Mouse (Mus musculus) kidney, embryonic 14.5 days (tissue): ENCODE results near the gene Adcy1. TPM values are rescaled to one million over a fixed set of nuclear protein-coding genes. Genes with fewer than 3 reads are reported as not detected.
A peak's percentile ranks its signal among the peaks of the same experiment; 100 is the strongest.

Experiments used
- ATAC-seq: fragments of 200-750 bp; cut with Nextera tagmentation; 2 replicates; pipeline ENCODE4 v1.8.0; 2017; ENCODE audit warnings: moderate number of reproducible peaks, mild to moderate bottlenecking, moderate TSS enrichment, moderate library complexity; ENCODE audit not compliant: low FRiP score, low TSS enrichment
- H3K27ac ChIP-seq: fragments of 300-500 bp; sonication (generic); 2 replicates; pipeline ENCODE4 v1.5.1; 2014; ENCODE audit warnings: low read depth, mild to moderate bottlenecking, low read length, moderate library complexity, mixed read lengths
- H3K27me3 ChIP-seq: fragments of 300-500 bp; sonication (generic); 2 replicates; pipeline ENCODE4 v1.6.1; 2014; ENCODE audit warnings: mild to moderate bottlenecking, low read length; ENCODE audit not compliant: control insufficient read depth, insufficient read depth
- H3K36me3 ChIP-seq: fragments of 300-500 bp; sonication (generic); 2 replicates; pipeline ENCODE4 v1.6.1; 2014; ENCODE audit warnings: low read length, mixed read lengths; ENCODE audit not compliant: control insufficient read depth, insufficient read depth
- H3K4me1 ChIP-seq: fragments of 300-500 bp; sonication (generic); 2 replicates; pipeline ENCODE4 v1.6.1; 2014; ENCODE audit warnings: low read length, mixed read lengths; ENCODE audit not compliant: control insufficient read depth, insufficient read depth
- H3K4me2 ChIP-seq: fragments of 300-500 bp; sonication (generic); replicated peaks from 2 replicates; pipeline ENCODE4 v1.6.1; 2014; ENCODE audit warnings: low read depth, mild to moderate bottlenecking, low read length
- H3K4me3 ChIP-seq: fragments of 300-500 bp; sonication (generic); 2 replicates; pipeline ENCODE4 v1.5.1; 2014; ENCODE audit warnings: mild to moderate bottlenecking, low read length
- H3K9ac ChIP-seq: fragments of 300-500 bp; sonication (generic); 2 replicates; pipeline ENCODE4 v1.6.1; 2014; ENCODE audit warnings: low read depth, mild to moderate bottlenecking, low read length, moderate library complexity
- H3K9me3 ChIP-seq: fragments of 300-500 bp; sonication (generic); 2 replicates; pipeline ENCODE4 v1.6.1; 2016; ENCODE audit warnings: low read length; ENCODE audit not compliant: control insufficient read depth
- WGBS: fragments of 180-500 bp; shearing (Covaris S2); extraction: QIAGEN DNeasy Blood & Tissue Kit; methylation state at CpG from one replicate; pipeline ENCODE4 v1.1.7; 2014; 5-methylcytosine and 5-hydroxymethylcytosine counted together
- polyA plus RNA-seq: library from polyadenylated mRNA; unstranded; fragments of >200 nt; fragmentation: Nextera tagmentation; extraction: Ambion mirVana; gene quantifications from 2 replicates; pipeline ENCODE4 v1.2.1, GENCODE M21; 2014

Gene Adcy1
- polyA plus RNA-seq, 1 experiment from 2014 or later: 2.3 TPM

DNA sequence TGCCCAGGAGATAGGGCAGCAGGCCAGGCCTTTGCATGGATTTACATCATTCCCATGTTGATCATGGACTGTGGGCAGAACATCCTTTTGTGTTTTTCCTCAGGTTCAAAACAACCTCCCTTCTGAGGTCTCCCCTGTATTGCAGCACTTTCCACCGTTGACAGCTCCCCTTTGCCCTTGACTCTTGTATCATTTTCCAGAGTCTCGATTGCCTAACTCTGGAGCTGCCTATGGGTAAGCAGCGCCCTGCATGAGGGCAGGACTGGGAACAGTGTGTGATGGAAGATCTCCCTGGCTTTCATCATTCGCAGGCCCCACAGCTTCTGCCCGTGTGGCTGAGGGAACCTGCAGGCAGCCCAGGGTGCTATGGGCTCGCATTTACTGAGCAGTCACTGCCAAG lies 129.4 kb downstream of the Adcy1 start:
- Histone ChIP-seq H3K4me3 (no peak overlapping the region), H3K4me2 (no peak overlapping the region), H3K27ac (no peak overlapping the region), H3K36me3 (no peaks in the 10 kb centered on the region), H3K27me3 (no peaks in the 10 kb centered on the region), H3K9me3 (no peaks in the 10 kb centered on the region), H3K4me1 (peaks cover under 1% of the 10 kb centered on the region; the same call in 1 of the 2 replicates), H3K9ac (no peak overlapping the region)
- ATAC-seq: no peak
- 44% methylated on average over 6 of the region's 6 CpGs for WGBS

DNA sequence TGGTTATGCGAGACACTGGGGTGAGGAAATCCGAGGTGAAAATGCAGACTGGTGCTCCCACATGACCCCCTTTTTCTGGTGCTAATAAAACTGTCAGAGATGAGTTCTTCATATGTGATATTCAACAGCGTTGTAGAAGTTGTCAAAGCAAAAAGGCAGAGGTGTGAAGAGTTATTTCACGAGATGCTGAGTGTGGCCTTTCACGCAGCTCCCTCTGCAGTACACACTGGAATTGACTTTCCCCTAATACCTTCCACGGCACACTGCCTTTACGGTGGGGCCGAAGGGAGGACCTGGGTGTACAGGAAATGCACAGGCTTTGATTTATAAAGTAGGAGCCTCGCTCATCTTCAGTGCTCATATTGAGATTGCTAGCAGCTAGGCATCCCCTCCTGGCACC lies 129.8 kb downstream of the Adcy1 start:
- no peak overlapping the region for H3K4me3 ChIP-seq
- ATAC-seq: no peak
- H3K27ac ChIP-seq: no peak overlapping the region
- no peak overlapping the region for H3K4me2 ChIP-seq
- H3K36me3 ChIP-seq: no peaks in the 10 kb centered on the region
- H3K4me1 ChIP-seq: peaks cover 5% of the 10 kb centered on the region; the same call in 1 of the 2 replicates
- H3K27me3 ChIP-seq: no peaks in the 10 kb centered on the region
- 54% methylated on average over 9 of the region's 9 CpGs for WGBS
- H3K9me3 ChIP-seq: no peaks in the 10 kb centered on the region
- no peak overlapping the region for H3K9ac ChIP-seq

DNA sequence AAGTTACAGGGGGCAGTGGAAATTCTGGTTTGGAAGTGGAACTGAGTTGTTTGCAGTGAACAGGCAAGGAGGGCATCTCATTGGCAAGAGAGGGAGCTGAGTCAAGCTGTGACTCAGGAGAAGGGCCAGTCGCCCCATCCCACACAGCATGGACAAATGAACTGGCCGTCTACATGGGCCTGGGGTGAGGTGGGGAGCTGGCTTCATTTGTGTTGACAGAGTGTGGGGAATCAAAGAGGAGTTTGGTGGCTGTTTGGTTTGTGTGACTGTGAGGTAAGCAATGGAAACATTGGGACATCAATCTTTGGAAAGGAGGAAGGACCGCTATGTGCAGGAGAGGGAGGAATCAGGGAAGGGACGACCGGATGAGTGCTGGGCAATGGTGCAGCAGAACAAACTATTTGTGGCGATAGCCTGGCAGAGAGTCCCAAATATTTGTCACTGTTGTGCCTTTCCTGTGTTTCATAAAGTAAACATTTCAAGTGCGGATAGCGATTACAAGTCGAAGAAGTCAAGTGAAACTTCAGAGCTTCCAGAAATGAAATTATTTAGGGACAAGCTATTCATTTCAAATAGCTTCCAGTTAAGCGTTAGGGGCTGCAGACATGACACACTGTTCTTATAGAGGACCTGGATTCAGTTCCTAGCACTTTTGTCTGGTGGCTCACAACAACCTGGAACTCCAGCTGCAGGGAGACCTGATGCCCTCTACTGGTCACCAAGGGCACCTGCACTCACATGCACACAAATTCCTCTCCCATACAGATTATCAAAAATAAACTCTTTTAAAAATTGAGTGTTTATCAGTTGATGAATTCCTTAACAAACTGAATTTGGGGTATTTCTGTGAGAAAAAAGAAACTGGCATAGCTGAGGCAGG lies 131.4 kb downstream of the Adcy1 start:
- no peak overlapping the region for H3K4me2 ChIP-seq
- WGBS: 95% methylated on average over 10 of the region's 10 CpGs
- H3K4me1 ChIP-seq: peaks cover 5% of the 10 kb centered on the region; the same call in 1 of the 2 replicates
- no peak for ATAC-seq
- H3K9me3 ChIP-seq: no peaks in the 10 kb centered on the region
- H3K4me3 ChIP-seq: no peak overlapping the region
- H3K36me3 ChIP-seq: no peaks in the 10 kb centered on the region
- no peak overlapping the region for H3K27ac ChIP-seq
- no peak overlapping the region for H3K9ac ChIP-seq
- no peaks in the 10 kb centered on the region for H3K27me3 ChIP-seq

DNA sequence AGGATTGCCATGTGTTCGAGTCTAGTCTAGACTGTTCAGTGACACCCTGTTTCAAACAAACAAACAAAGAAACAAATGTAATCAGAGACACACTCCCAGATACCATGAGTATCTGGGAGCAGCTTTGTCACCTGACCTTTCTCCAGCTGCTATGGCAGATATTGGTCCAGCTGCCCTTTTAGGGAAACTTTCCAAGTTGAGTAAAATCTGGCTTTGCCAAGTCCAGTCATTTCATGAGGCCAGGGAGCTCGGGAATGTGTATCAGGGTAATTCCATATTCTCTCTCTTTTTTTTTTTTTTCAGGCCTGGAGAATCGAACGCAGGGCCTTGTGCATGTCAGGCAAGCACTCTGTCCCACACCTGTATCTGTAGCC lies 132.0 kb downstream of the Adcy1 start:
- Histone ChIP-seq H3K4me3 (no peak overlapping the region), H3K4me2 (no peak overlapping the region), H3K4me1 (peaks cover 5% of the 10 kb centered on the region; the same call in 1 of the 2 replicates), H3K9ac (no peak overlapping the region), H3K27me3 (no peaks in the 10 kb centered on the region), H3K36me3 (no peaks in the 10 kb centered on the region), H3K27ac (no peak overlapping the region), H3K9me3 (no peaks in the 10 kb centered on the region)
- ATAC-seq: no peak
- WGBS: 92% methylated on average over 4 of the region's 4 CpGs

DNA sequence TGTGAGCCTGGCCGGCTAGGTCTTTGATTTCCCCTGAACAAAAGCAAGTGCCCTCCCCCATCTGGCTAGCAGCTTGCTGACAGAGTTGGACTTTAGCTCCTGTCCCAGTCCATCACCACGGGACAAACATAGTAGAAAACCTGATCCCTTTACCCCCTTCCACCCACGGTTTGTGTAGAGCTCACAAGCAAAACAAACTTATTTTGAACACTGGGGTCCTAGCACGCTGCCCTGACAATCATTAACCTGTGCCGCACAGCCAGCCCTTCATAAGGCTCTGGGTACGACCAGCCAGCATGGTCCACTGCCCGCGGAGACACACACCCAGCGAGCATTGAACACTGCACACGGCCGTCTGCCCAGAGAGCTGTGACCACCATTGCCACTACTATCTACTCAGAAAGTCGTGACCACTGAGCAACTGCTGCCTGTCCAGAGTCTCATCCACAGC lies 134.2 kb downstream of the Adcy1 start, which contains the start of gene Igfbp1:
Igfbp1 (plus strand) TSS at position 292 of the 451 bp plus-strand sequence.
- Histone ChIP-seq H3K36me3 (no peaks in the 10 kb centered on the region), H3K9ac (no peak within 1 kb of the TSS), H3K4me3 (no peak within 1 kb of the TSS), H3K27me3 (no peaks in the 10 kb centered on the region), H3K9me3 (no peaks in the 10 kb centered on the region), H3K4me1 (peaks cover 5% of the 10 kb centered on the region; the same call in 1 of the 2 replicates), H3K27ac (peak within 1 kb of the TSS; percentile 65; the same call in 1 of the 2 replicates), H3K4me2 (0 out of 2 replicates have a peak within 1 kb of the TSS, but pooled peaks have one; percentile 0)
- 31% methylated on average over 12 of the region's 12 CpGs for WGBS
- peak; percentile 90 for ATAC-seq

DNA sequence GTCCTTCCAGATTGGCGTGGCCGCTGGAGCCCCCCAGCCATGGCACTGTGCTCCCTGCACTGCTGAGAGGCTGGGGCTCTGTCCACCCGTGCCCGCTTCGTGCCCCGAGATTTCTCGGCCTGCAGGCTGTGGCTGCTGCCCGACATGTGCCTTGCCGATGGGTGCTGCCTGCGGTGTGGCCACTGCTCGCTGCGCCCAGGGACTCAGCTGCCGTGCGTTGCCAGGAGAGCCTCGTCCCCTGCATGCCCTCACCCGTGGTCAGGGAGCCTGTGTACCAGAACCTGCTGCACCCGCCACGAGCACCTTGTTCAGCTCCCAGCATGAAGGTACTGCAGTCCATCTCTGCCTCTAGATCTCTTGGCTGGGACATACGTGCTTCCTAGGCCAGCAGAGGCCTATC lies 134.7 kb downstream of the Adcy1 start:
- Histone ChIP-seq H3K4me1 (peaks cover 5% of the 10 kb centered on the region; the same call in 1 of the 2 replicates), H3K4me3 (no peak overlapping the region), H3K4me2 (no peak overlapping the region), H3K27ac (peak overlapping the region; percentile 47; the same call in 1 of the 2 replicates), H3K9ac (no peak overlapping the region), H3K27me3 (no peaks in the 10 kb centered on the region), H3K9me3 (no peaks in the 10 kb centered on the region), H3K36me3 (no peaks in the 10 kb centered on the region)
- 83% methylated on average over 19 of the region's 19 CpGs for WGBS
- ATAC-seq: 0 out of 2 replicates have a peak, but pooled peaks have one; percentile 17

DNA sequence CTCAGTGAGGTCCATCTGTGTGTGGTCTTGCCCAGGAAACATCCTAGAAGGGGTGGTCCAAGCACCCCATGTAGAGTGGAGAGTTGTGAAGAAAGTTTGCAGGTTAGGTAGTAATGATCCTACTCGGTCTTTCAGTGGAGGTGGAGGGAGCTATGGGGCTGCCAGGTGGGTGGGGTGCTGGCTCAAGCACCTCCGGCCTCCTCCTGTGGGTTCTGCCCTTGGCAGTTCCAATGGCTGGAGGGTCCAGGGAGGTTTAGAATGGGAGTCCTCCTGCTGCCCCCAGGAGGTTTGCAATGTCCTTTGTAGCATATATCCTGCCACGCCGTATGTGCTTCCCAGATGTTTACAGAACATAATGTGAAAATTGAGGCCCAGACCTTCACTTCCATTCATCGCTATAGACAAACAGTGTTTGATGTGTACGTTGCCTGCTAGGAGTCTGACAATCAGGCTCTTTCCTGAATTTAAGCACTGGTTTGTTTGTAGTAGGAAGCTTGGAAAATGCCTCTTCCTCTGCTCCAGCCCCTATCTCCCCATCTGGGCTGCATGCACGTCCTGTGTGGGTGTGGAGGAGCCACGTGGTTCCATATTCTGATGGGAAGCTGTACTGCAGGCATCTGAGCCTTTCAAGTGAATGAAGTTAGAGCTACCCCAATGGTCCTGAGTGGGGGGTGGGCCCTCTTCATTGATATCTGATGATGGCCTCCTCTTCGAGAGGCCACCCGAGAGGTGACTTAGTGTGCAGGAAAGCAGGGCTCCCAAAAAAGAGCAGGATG lies 135.4 kb downstream of the Adcy1 start:
- ATAC-seq: no peak
- no peak overlapping the region for H3K4me3 ChIP-seq
- H3K36me3 ChIP-seq: no peaks in the 10 kb centered on the region
- 74% methylated on average over 10 of the region's 10 CpGs for WGBS
- H3K9ac ChIP-seq: no peak overlapping the region
- no peak overlapping the region for H3K4me2 ChIP-seq
- no peaks in the 10 kb centered on the region for H3K9me3 ChIP-seq
- peak overlapping the region; percentile 47; the same call in 1 of the 2 replicates for H3K27ac ChIP-seq
- H3K27me3 ChIP-seq: no peaks in the 10 kb centered on the region
- peaks cover 5% of the 10 kb centered on the region; the same call in 1 of the 2 replicates for H3K4me1 ChIP-seq

DNA sequence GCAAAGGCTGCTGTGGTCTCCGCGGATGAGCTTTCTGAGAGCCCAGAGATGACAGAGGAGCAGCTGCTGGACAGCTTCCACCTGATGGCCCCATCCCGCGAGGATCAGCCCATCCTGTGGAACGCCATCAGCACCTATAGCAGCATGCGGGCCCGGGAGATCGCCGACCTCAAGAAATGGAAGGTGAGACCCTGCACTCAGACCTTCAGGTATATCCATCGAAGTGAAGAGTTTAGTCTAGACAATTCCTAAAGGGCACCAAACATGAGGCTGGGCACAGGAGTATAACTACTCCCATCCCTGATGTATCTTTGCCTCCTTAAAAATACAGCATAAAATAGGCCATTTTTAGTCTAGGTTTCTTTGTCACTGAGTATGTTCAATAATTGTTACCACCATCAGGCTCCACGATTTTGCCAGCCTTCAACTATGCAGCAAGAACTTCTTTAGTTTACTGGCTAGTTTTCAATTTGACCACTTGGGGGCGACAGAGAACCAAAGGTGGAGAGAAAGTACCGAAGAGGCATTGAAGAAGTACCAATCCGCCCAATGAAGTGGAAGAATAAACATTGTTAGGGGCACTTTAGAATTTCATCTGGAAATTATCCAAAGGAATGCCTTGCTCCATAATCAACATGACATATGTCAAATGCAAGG lies 136.6 kb downstream of the Adcy1 start:
- H3K4me2 ChIP-seq: no peak overlapping the region
- H3K4me3 ChIP-seq: no peak overlapping the region
- no peak for ATAC-seq
- no peak overlapping the region for H3K27ac ChIP-seq
- no peaks in the 10 kb centered on the region for H3K9me3 ChIP-seq
- WGBS: 54% methylated on average over 14 of the region's 14 CpGs
- no peak overlapping the region for H3K9ac ChIP-seq
- H3K27me3 ChIP-seq: no peaks in the 10 kb centered on the region
- no peaks in the 10 kb centered on the region for H3K36me3 ChIP-seq
- peaks cover 5% of the 10 kb centered on the region; the same call in 1 of the 2 replicates for H3K4me1 ChIP-seq
